Mouse (Mus musculus): ENCODE measurements around the gene Dda1.
A peak's percentile ranks its signal among the peaks of the same experiment; 100 is the strongest.

The Dda1 gene

GRCm38 (mm10) chr8:71469411-71469810 is 412 bp downstream of the Dda1 start:
- DNase-seq = peak; percentile 74

DNA sequence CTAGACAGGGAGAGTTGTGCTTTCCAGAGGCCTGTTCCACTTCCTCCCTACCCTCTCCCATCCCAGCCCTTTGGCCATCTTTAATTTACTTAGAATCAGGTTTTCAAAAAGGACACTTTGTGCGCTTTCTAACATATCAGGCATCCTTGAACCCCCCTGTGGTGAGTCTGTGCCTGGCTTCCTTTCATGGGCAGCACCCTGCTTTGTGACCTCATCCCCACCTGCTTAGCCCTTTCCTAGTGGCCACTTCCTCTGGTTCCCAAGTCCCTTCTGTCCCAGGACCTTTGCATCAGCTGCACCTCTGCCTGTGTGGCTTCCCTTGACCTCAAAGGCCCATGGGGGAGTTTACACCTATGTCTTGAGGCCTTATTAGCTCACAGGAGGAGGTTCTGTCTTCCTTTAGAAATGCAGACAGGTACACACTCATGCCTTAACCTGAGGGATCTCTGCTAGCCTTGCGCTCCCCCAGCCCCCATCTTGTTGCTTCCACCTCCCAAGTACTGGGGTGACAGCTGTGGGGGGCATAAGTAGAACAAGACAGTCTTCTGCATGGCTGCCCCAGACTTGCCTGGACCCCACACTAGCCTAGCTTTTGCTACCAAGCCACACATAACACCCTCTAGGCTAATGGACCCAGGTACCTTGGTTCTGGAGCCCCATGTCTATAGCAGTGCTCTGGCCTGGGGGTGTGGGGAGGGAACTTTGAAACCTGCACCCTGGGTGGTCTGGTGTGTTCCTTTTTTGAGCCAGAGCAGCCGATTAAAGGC is 1.3 kb downstream of the Dda1 start:
- DNase-seq = no peak

GRCm38 (mm10) chr8:71470913-71471255 is 1.9 kb downstream of the Dda1 start:
- DNase-seq = no peak

DNA sequence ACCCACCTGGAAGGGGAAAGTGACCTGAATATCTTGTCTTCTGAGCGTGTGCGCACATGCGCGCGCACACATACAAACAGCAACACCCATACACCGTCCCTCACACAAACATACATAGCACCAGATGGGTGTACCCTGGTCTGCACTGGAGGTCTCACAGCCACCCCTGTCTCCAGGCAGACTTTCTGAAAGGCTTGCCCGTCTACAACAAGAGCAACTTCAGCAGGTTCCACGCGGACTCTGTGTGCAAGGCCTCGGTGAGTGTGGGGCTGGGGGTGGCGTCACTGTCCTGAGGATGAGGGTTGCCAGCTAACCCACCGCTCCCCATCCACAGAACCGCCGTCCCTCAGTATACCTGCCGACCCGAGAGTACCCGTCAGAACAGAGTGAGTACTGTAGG is 2.9 kb downstream of the Dda1 start:
- DNase-seq = no peak

DNA sequence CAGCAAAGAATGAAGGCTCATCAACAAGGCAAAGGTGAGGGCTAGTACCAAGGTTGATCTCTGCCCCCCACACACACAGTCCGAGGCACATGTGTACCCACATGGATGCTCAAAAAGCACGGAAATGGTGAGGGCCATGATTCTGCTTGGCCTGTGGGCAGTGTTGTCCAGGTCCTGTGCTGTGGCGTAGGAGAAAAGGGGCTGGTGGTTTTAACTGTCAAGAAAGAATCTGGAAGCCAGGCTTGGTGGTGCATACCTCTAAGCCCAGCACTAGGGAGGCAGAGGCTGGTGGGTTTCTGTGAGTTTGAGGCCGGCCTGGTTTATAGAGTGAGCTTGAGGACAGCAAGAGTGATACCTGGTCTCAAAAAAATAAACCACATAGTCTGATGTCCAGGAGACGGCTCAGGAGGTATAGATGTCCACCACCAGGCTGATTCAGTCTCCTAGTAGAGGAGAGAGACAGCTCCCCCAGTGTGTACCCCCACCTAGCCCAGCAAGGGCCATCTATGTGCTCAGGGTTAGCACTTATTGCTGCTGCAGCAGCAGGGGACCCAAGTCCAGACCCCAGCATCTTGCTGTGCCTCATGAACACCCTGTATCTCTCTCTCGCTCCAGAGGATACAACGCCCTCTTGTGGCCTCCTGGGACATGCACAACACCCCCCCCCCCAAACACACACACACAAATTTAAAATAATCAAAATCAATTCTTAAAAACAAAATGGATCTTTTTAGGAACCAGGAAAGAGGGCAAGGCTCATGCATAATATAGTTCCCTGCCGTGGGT is 3.8 kb downstream of the Dda1 start:
- no peak for DNase-seq

DNA sequence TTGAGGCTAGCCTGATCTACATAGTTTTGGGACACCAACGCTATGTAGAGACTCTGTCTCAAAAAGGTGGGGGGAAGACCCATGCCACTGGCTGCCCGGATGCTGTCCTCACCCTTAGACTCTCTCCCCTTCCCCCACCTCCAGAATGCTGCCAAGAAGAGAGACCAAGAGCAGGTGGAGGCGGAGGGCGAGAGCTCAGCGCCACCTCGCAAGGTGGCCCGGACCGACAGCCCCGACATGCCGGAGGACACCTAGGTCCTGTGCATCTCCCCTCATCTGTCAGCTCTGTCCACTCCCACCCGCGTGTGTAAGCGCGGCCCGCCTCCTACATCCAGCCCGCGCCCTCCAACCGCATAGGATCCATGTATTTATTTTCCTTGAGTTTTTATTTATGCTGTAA is 5.3 kb downstream of the Dda1 start:
- DNase-seq = peak; percentile 22

DNA sequence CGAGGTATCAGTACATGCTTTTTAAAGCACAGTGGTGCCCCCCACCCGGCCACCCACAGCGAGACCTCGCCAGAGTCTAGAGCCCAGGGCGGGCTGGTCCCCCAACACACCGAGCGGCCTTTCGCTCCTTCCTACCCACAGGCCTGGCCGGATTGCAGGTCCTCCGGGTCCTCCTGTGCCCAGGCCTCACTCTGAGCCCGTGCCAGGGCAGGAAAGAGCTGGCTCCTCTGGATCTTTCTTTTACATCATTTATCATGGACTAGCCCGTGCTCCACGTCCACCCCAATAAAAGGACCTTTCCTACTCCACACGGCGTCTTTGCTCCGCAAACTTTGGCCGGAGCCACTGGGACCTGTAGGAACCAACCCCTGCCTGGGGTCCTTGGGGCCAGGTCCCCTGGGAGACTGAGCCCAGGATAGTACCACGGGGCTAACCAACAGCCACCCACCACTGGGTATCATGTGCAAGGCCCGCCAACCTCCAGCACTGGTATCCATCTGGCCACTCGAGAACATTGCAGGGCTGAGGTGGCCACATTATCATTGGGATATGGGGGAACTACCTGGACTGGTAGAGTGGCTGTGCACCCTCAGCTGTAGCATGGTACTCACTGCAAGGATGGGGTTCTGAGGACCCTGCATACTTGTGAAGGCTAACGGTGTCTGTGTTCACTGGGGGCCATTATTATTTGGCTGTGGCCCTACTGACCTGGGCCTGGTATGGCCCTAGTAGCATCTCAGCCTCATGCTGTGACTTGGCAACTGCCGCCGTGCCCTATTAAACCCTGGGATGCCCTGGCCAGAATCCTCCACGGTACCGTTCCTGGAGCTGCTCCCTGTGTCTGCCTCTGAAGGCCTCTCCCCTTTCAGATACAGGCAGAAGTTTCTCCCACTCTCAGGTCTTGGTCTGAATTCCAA is 6.0 kb downstream of the Dda1 start:
- peak; percentile 21 for DNase-seq

DNA sequence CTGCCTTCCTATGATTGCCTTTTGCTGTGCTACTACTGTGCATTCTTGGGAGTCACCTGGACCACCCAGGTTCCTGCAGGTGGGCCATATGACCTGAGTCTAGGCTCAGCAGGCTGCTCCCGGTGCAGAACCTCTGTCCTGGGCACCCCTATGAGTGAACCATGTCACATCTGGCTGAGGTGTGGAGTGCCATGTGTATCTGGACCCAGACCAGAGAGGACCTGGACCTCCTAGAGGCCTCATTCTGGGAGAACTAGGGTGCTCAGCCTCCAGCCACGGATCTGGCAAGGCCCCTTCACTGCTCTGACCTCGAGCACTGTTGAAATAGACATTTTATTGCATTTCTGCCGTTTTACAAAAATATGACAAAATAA is 6.7 kb downstream of the Dda1 start:
- DNase-seq = peak; percentile 21

GRCm38 (mm10) chr8:71476099-71476940 is 7.3 kb downstream of the Dda1 start:
- DNase-seq = peak; percentile 91

DNA sequence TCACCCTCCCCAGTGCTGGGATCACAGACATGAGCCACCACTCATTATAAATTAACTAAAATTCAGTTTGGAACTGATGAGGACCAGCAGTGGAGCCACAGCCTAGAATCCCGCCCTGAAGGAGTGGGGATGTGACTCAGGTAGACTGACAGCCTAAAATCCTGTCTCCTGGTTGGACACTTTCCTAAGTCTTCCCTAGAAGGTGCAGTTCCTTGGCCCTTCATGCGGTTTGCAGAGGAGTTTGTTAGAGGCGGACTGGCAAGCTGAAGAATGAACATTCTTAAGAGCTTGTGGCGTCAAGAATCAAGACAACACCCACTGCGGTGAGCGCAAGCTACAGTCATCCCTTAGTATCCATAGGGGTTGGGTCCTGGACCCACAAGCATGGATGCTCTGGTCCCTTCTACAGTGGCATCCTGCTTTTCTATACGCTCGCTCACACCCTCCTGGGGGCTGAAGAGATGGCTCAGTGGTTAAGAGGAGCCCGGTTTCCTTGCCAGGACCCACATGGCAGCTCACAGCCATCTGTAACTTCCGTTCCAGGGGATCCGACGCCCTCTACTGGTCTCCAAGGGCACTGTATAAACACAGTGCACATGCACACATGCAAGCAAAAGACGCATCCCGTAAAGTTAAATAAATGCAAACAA is 8.3 kb downstream of the Dda1 start:
- no peak for DNase-seq

DNA sequence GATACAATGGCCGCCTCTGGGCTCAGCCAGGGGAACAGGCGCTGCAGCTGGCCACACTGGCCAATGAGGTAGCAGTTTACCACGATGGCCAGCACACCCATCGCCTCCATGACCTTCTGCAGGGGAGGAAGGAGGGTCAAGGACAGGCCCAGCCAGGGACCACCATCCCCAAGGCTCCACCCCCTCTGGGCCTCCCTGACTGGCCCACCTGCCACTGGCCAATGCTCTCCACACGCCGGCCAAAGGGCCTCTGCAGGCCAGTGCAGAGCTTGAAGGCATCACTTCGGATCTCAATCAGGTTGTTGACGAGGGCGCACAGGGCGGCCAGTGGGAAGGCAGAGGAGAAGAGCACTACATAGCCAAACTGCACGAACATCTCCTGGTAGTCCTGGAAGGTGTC is 9.9 kb downstream of the Dda1 start:
- no peak for DNase-seq

GRCm38 (mm10) chr8:71483932-71484331 is 14.9 kb downstream of the Dda1 start:
- DNase-seq = peak; percentile 85

GRCm38 (mm10) chr8:71484736-71485135 is 15.7 kb downstream of the Dda1 start:
- no peak for DNase-seq

DNA sequence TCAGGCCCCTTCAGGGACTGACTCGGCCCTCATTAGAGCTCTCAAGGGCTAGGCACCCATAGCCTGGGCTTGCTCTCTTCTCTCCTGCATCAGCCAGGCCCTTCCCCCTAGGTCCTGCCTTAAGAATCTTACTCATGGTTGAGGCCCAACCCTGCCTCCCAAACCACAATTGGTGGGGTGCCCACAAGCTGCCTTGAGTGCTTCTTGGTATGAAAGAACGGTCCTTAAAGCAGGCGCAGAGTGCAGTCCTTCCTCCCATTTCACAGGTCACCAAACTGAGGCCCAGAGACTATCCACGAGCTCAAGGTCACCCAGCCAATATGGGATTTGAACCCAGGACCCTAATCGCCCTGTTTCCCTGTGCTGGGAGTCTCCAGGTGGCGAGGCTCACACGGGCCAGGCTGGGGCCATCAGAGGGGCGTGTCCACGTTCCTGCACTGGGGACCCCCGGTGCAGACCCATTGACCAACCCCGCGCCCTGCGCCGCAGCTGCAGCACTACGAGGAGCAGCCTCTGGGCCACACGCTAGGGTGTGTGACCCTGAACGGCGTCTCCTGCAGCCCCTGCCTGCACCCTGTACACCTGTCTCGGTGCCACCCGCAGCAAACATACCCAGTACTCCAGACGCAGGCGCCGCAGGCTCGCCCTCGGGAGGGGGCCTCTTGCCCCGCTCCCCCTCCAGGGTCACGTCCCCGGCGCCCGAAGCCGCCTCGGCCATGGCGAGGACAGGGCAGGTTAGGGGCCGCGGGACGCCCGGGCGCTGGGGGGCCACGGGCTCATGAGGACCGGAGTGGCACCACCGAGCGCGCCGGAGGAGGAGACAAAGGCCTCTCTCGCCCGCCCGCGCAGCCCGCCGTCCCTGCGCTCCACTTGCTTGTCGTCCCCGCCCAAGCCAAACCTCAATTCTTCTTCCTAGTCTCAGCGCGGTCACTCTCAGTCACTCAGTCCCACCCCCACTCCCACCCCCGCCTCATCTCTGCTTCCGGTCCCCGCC is 16.4 kb downstream of the Dda1 start, which contains the start of gene Ano8:
Ano8 (minus strand) TSS at position 822 of the 994 bp plus-strand sequence.
- DNase-seq = peak; percentile 91

DNA sequence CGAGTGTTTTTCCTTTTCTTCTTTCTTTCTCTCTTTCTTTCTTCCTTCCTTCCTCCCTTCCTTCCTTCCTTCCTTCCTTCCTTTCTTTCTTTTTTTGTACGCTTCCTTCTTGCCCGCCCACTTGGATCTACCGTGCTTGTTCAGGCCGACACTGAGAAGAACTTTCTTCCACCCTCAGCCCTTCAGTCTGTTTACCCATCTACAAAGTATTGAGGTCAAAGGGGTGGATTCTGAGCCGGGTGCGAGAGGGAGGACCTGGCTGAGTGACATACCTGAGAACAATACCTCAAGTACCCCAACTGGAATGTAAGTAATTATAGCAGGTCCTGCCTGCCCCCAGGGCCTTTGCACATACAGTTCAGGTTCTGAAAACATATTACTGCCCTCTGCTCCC is 17.1 kb downstream of the Dda1 start:
- DNase-seq = no peak

GRCm38 (mm10) chr8:71487691-71488445 is 18.9 kb downstream of the Dda1 start, which contains the start of gene Gtpbp3:
Gene Gtpbp3 (plus strand): TSS chr8:71488103.
- peak; percentile 90 for DNase-seq

- DNase-seq = peak; percentile 89
These were observed 19.5 kb downstream of the Dda1 start for GRCm38 (mm10) chr8:71488454-71488853.

- DNase-seq = peak; percentile 95
These were observed 26.0 kb downstream of the Dda1 start for GRCm38 (mm10) chr8:71495039-71495438.

- peak; percentile 61 for DNase-seq
These were observed 26.8 kb downstream of the Dda1 start for GRCm38 (mm10) chr8:71495811-71496210.

DNA sequence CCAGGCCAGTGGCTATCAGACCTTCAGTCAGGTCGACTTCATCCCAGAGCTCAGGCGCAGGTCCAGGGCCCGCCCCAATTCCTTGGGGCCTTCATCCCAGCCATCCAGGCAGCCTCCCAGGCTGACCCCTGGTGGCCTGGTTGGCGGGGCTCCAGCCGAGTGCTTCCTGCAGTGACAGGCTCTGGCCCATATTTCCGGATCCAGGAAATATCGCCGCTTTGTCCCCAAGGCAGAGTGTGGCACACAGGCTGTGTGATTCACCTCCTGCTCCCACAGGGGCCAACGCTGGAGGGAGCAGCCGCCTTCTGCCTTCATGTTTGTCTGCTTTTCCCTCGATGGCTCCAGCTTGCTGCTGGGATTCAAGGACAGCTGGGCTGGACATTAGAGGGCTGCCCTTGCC is 27.5 kb downstream of the Dda1 start:
- DNase-seq = peak; percentile 98

Data from kidney, postnatal 10 days (tissue).